Mouse (Mus musculus) midbrain, embryonic 11.5 days (tissue): ENCODE data around the gene Olfr1085. TPM values are rescaled to one million over a fixed set of nuclear protein-coding genes. Genes with fewer than 3 reads are reported as not detected.
"Not testable (repeated sequence)": the region's sequence is repeated elsewhere in the genome, so short reads cannot be mapped to it uniquely, and the experiment has no call there.

Experiments used
- ATAC-seq: fragments of 200-750 bp; cut with Nextera tagmentation; 2 replicates; pipeline ENCODE4 v1.8.0; 2017; ENCODE audit warnings: moderate TSS enrichment, moderate library complexity; ENCODE audit not compliant: low FRiP score
- DNase-seq: peaks from one replicate; pipeline ENCODE4 v3.0.0; 2015; ENCODE audit warnings: low spot score; ENCODE audit errors: missing footprints
- H3K27ac ChIP-seq: fragments of 300-500 bp; sonication (generic); 2 replicates; pipeline ENCODE4 v1.5.1; 2014; ENCODE audit warnings: low read depth, low read length
- H3K27me3 ChIP-seq: fragments of 300-500 bp; sonication (generic); 2 replicates; pipeline ENCODE4 v1.6.1; 2014; ENCODE audit warnings: mild to moderate bottlenecking, low read length, moderate library complexity, mixed read lengths; ENCODE audit not compliant: control insufficient read depth, insufficient read depth
- H3K36me3 ChIP-seq: fragments of 300-500 bp; sonication (generic); 2 replicates; pipeline ENCODE4 v1.6.1; 2014; ENCODE audit warnings: mild to moderate bottlenecking, low read length, moderate library complexity, mixed read lengths; ENCODE audit not compliant: control insufficient read depth, insufficient read depth
- H3K4me1 ChIP-seq: fragments of 300-500 bp; sonication (generic); 2 replicates; pipeline ENCODE4 v1.6.1; 2014; ENCODE audit warnings: low read length; ENCODE audit not compliant: control insufficient read depth, insufficient read depth
- H3K4me2 ChIP-seq: fragments of 300-500 bp; sonication (generic); 2 replicates; pipeline ENCODE4 v1.6.1; 2014; ENCODE audit warnings: mild to moderate bottlenecking, moderate library complexity
- H3K4me3 ChIP-seq: fragments of 300-500 bp; sonication (generic); 2 replicates; pipeline ENCODE4 v1.5.1; 2014; ENCODE audit warnings: low read depth, low read length
- H3K9ac ChIP-seq: fragments of 300-500 bp; sonication (generic); 2 replicates; pipeline ENCODE4 v1.6.1; 2014; ENCODE audit warnings: low read length
- H3K9me3 ChIP-seq: fragments of 300-500 bp; sonication (generic); 2 replicates; pipeline ENCODE4 v1.6.1; 2016; ENCODE audit warnings: low read length; ENCODE audit not compliant: control insufficient read depth
- WGBS: fragments of 180-500 bp; shearing (Covaris S2); extraction: QIAGEN DNeasy Blood & Tissue Kit; methylation state at CpG from one replicate; pipeline ENCODE4 v1.1.7; 2014; 5-methylcytosine and 5-hydroxymethylcytosine counted together
- polyA plus RNA-seq: library from polyadenylated mRNA; unstranded; fragments of >200 nt; fragmentation: Nextera tagmentation; extraction: Ambion mirVana; gene quantifications from 2 replicates; pipeline ENCODE4 v1.2.1, GENCODE M21; 2014

The Olfr1085 gene
- polyA plus RNA-seq: not detected in 2 replicates

DNA sequence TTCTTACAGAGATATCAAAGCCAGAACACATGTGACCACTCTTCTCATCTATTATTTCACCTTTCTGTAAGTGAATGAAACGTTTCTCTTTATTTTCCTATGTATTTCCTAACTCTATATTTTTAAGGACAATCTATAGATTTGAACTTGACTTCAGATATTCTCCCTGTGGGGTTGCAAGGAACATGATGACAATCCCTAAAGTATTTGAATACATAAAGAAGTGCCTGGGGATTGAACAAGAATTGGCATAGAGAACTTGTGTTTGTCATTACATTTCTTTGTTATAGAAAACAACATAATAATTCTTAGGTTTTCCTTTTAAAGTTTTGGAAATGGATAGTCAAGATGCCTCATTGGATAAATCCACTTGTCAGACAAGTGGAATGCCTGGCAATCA is at the start of gene Olfr1085:
TSS of gene Olfr1085 (minus strand) at position 101 of the 400 bp plus-strand sequence.
- Histone ChIP-seq H3K9ac (no peak within 1 kb of the TSS), H3K9me3 (no peaks in the 10 kb centered on the region), H3K27me3 (no peaks in the 10 kb centered on the region), H3K4me2 (no peak within 1 kb of the TSS), H3K27ac (no peak within 1 kb of the TSS), H3K4me1 (no peaks in the 10 kb centered on the region), H3K36me3 (no peaks in the 10 kb centered on the region), H3K4me3 (no peak within 1 kb of the TSS)
- DNase-seq: no peak
- WGBS: 36% methylated on average over 1 of the region's 1 CpGs
- no peak for ATAC-seq

DNA sequence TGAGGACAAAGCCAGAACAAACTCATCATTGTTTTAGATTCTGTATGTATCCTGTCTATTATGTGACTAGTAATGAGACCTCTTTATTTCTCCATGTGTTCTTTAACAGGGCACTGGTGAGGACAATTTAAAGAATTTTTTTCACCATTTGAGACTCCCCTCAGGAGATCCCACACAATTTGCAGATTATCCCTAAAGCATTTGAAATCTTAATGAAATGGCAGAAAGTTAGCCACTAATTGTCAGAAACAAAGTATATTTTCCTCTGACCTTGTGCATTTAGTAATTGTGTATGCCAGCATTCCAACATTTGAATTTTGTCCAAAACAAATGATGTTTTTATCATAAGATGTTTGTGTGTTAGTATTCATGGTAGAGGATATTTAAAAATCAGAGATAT is 36.5 kb upstream of the Olfr1085 start, which contains the start of gene Olfr1087:
TSS of gene Olfr1087 (minus strand) at position 101 of the 400 bp plus-strand sequence.
- Histone ChIP-seq H3K36me3 (no peaks in the 10 kb centered on the region), H3K9ac (no peak within 1 kb of the TSS), H3K4me1 (no peaks in the 10 kb centered on the region), H3K9me3 (no peaks in the 10 kb centered on the region), H3K27me3 (no peaks in the 10 kb centered on the region), H3K4me2 (no peak within 1 kb of the TSS), H3K27ac (no peak within 1 kb of the TSS), H3K4me3 (no peak within 1 kb of the TSS)
- no peak for ATAC-seq
- DNase-seq: no peak

DNA sequence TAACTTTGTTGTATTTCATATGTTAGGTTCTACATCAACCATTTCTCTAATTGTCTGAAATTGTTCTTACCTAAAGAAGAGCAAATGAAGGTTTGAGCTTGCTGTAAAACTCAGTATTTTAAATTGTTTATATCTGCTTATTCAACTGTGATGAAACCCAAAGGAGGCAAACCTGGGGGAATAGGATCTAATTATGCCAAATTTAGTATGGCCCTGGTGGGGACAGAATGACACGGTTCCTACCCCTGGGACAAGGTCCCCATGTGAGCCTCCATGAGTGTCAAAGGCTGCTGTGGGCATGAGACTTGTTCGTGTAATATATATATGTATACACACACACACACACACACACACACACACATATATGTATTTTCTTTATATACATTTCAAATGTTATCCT is 18.2 kb upstream of the Olfr1085 start, which contains the start of gene Olfr1086:
TSS of gene Olfr1086 (minus strand) at position 101 of the 400 bp plus-strand sequence.
- ATAC-seq (no peak), DNase-seq (no peak)
- H3K4me2 ChIP-seq: no peak within 1 kb of the TSS
- H3K9ac ChIP-seq: no peak within 1 kb of the TSS
- no peak within 1 kb of the TSS for H3K4me3 ChIP-seq
- no peaks in the 10 kb centered on the region for H3K27me3 ChIP-seq
- H3K36me3 ChIP-seq: no peaks in the 10 kb centered on the region
- no peaks in the 10 kb centered on the region for H3K9me3 ChIP-seq
- H3K4me1 ChIP-seq: no peaks in the 10 kb centered on the region
- WGBS: 78% methylated on average over 2 of the region's 2 CpGs
- H3K27ac ChIP-seq: no peak within 1 kb of the TSS

DNA sequence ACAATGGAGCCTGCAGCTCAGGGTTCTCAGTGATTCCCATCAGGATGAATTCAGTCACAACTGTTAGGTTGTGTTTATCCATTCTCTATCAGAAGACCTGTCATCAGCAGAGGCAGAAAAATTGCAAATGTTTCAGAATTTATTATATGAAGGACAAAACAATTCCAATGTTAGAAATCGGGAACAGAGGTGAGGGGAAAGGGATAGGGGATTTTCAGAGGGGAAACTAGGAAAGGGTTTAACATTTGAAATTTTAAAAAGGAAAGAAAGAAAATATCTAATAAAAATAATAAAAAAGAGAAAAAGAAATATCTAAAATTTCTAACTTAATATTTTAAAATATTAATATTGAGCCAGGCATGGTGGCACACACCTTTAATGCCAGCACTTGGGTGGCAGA is 22.2 kb downstream of the Olfr1085 start, which contains the start of gene Olfr1084:
TSS of gene Olfr1084 (minus strand) at position 101 of the 400 bp plus-strand sequence.
- 91% methylated on average over 1 of the region's 1 CpGs for WGBS
- DNase-seq: not testable (repeated sequence)

More for the DNA sequence above, 22.2 kb downstream of the Olfr1085 start, which contains the start of gene Olfr1084:
- H3K27ac ChIP-seq, H3K27me3 ChIP-seq, H3K9me3 ChIP-seq, H3K4me3 ChIP-seq, H3K4me2 ChIP-seq, H3K9ac ChIP-seq, ATAC-seq, H3K36me3 ChIP-seq, H3K4me1 ChIP-seq: not testable (repeated sequence)

Other genes with a start within 250 kb of the Olfr1085 start
- gene Olfr1061, start 248.0 kb downstream of the Olfr1085 start, polyA plus RNA-seq: not detected in 2 replicates
- gene Olfr1062, start 235.3 kb downstream of the Olfr1085 start, polyA plus RNA-seq: not detected in 2 replicates
- gene Olfr1065, start 211.4 kb downstream of the Olfr1085 start, polyA plus RNA-seq: not detected in 2 replicates
- gene Olfr1066, start 205.8 kb downstream of the Olfr1085 start, polyA plus RNA-seq: not detected in 2 replicates
- gene Olfr228, start 174.6 kb downstream of the Olfr1085 start, polyA plus RNA-seq: not detected in 2 replicates
- gene Olfr1076, start 153.6 kb downstream of the Olfr1085 start, polyA plus RNA-seq: not detected in 2 replicates
- not detected in 2 replicates for gene Olfr1079, start 119.5 kb downstream of the Olfr1085 start, polyA plus RNA-seq
- gene Olfr1080, start 103.8 kb downstream of the Olfr1085 start, polyA plus RNA-seq: not detected in 2 replicates
- gene Olfr1082, start 63.1 kb downstream of the Olfr1085 start, polyA plus RNA-seq: not detected in 2 replicates
- not detected in 2 replicates for gene Olfr1084, start 22.3 kb downstream of the Olfr1085 start, polyA plus RNA-seq
- not detected in 2 replicates for gene Olfr1086, start 18.1 kb upstream of the Olfr1085 start, polyA plus RNA-seq
- gene Olfr1087, start 36.4 kb upstream of the Olfr1085 start, polyA plus RNA-seq: not detected in 2 replicates
- not detected in 2 replicates for gene Olfr1089, start 71.7 kb upstream of the Olfr1085 start, polyA plus RNA-seq
- not detected in 2 replicates for gene Olfr1090, start 97.0 kb upstream of the Olfr1085 start, polyA plus RNA-seq
- not detected in 2 replicates for gene Olfr1093, start 120.5 kb upstream of the Olfr1085 start, polyA plus RNA-seq
- not detected in 2 replicates for gene Olfr141, start 148.0 kb upstream of the Olfr1085 start, polyA plus RNA-seq
- gene Olfr1094, start 162.6 kb upstream of the Olfr1085 start, polyA plus RNA-seq: not detected in 2 replicates
- gene Olfr1095, start 189.7 kb upstream of the Olfr1085 start, polyA plus RNA-seq: not detected in 2 replicates
- gene Gm13723, start 212.8 kb upstream of the Olfr1085 start, polyA plus RNA-seq: not detected in 2 replicates
- gene Olfr1097, start 230.2 kb upstream of the Olfr1085 start, polyA plus RNA-seq: not detected in 2 replicates